Mouse (Mus musculus): ENCODE results near the gene Btbd18.

- TF ChIP-seq CTCF (IDR thresholded peaks at IDR 0.05; ENCODE audit: control insufficient read depth, insufficient read depth, low read length): no peak
- TF ChIP-seq POLR2A (IDR thresholded peaks at IDR 0.05; ENCODE audit: borderline replicate concordance, control insufficient read depth, low read depth, low read length): no peak
Observed at GRCm38 (mm10) chr2:84714422-84714810, 55.5 kb downstream of the Btbd18 start.

Measured in bone marrow, adult 2 months (tissue).